Mouse (Mus musculus): ENCODE data around the gene Gga2. TPM values are rescaled to one million over a fixed set of nuclear protein-coding genes. Genes with fewer than 3 reads are reported as not detected.

Gene Gga2
- polyA plus RNA-seq (2014; fragmentation: Nextera tagmentation; extraction: Ambion mirVana), result 75.8 and 86.4 TPM in 2 replicates

DNA sequence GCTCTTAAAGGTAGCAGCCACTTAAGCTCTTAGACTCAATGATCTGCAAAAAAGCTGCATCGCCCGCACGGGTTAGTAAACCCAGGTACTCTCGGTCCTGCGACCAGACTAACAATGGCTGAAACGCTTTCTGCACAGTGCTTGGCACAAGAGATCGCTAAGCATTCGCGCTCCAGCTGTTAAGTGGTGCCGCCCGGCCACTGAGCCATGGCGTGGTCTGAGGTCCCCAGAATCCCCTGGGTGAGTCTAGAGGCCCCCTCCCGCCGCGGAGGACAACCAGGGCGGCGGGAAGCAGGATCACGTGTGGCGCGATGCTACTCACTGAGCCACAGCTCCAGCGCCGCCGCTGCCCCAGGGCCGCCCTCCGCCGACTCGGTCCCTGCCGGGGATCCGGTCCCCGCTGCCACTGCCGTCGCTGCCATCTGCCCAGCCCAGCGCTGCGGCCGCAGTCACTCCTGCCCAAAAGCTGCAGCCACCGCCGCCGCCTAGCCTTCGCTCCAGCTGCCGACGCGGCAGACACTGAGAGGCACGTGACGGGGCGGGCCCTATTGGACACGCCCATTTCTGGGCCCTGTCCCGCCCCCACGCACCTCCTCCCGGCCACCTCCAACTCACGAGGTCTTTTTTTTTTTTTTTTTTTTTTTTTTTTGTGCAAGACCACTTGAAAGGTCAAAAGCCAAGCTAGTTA is at the start of gene Gga2:
Gene Gga2 (minus strand): TSS at position 556 of the 688 bp plus-strand sequence.
- DNase-seq (ENCODE audit: low spot score), result peak; percentile 93
- ATAC-seq (ENCODE audit: low read depth), result peak; percentile 92
- H3K27ac ChIP-seq (replicated peaks; ENCODE audit: low read depth, low read length), result peak within 1 kb of the TSS; percentile 81

GRCm38 (mm10) chr7:122067517-122068381 is 46.7 kb upstream of the Gga2 start:
- Histone ChIP-seq H3K4me2 (ENCODE audit: low read depth, low read length) (peak overlapping the region; percentile 69), H3K4me1 (ENCODE audit: control insufficient read depth, insufficient read depth, low read length) (peaks cover 19% of the 10 kb centered on the region), H3K27me3 (replicated peaks; ENCODE audit: control insufficient read depth, insufficient read depth, low read length) (no peaks in the 10 kb centered on the region), H3K9me3 (ENCODE audit: control insufficient read depth, low read length) (no peaks in the 10 kb centered on the region), H3K27ac (replicated peaks; ENCODE audit: low read depth, low read length) (peak overlapping the region; percentile 93), H3K4me3 (ENCODE audit: low read depth, low read length) (peak overlapping the region; percentile 100), H3K9ac (ENCODE audit: low read depth, low read length) (peak overlapping the region; percentile 97), H3K36me3 (ENCODE audit: control insufficient read depth, insufficient read depth, low read length) (peaks cover 41% of the 10 kb centered on the region)
- ATAC-seq (ENCODE audit: low read depth), result no peak; the same call in none of the 2 replicates
- no peak for DNase-seq (ENCODE audit: low spot score)
- WGBS, result 3% methylated on average over 19 of the region's 58 CpGs

More for the DNA sequence above, at the start of gene Gga2:
- H3K4me2 ChIP-seq (ENCODE audit: low read depth, low read length), result peak within 1 kb of the TSS; percentile 84
- H3K4me3 ChIP-seq (ENCODE audit: low read depth, low read length), result peak within 1 kb of the TSS; percentile 82
- peaks cover 10% of the 10 kb centered on the region for H3K4me1 ChIP-seq (ENCODE audit: control insufficient read depth, insufficient read depth, low read length)
- no peaks in the 10 kb centered on the region for H3K36me3 ChIP-seq (ENCODE audit: control insufficient read depth, insufficient read depth, low read length)
- no peaks in the 10 kb centered on the region for H3K27me3 ChIP-seq (replicated peaks; ENCODE audit: control insufficient read depth, insufficient read depth, low read length)
- 0% methylated on average over 32 of the region's 50 CpGs for WGBS
- H3K9ac ChIP-seq (ENCODE audit: low read depth, low read length), result peak within 1 kb of the TSS; percentile 85
- H3K9me3 ChIP-seq (ENCODE audit: control insufficient read depth, low read length), result no peaks in the 10 kb centered on the region

DNA sequence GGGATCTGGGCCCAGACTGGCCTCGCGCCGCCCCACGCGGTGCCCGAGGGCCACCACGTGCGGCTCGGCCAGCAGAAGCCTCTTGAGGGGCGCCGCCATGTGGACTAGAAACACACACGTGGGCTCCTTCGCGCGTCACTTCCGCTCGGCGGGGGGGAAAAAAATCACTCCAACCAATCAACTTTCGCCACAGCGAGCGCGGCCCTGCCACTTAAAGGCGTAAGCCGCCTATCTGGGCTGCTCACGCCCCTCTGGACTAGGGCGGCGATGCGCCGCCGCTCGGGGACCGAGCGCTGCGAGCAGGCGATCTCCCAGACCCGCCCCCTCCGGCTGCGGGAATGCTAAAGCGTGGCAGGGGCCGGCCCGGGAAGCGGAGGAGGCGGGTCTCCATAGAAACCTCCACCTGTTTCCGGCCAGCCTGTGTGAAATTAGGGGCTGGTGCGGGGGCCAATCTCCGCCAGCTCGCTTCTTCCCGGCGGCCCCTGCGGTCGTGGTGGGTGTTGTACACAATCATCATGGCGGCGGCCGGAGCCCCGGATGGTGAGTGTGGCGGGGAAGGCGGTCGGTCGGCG is 46.0 kb upstream of the Gga2 start, which contains the start of the genes Ubfd1 and Ears2:
Gene Ubfd1 (plus strand): TSS at position 231 of the 572 bp plus-strand sequence.
Gene Ears2 (minus strand): TSS at position 319 of the 572 bp plus-strand sequence.
- Histone ChIP-seq H3K27me3 (replicated peaks; ENCODE audit: control insufficient read depth, insufficient read depth, low read length) (no peaks in the 10 kb centered on the region), H3K9me3 (ENCODE audit: control insufficient read depth, low read length) (no peaks in the 10 kb centered on the region), H3K4me2 (ENCODE audit: low read depth, low read length) (peak within 1 kb of the TSS; percentile 69), H3K4me1 (ENCODE audit: control insufficient read depth, insufficient read depth, low read length) (peaks cover 19% of the 10 kb centered on the region), H3K4me3 (ENCODE audit: low read depth, low read length) (peak within 1 kb of the TSS; percentile 100), H3K9ac (ENCODE audit: low read depth, low read length) (peak within 1 kb of the TSS; percentile 97), H3K36me3 (ENCODE audit: control insufficient read depth, insufficient read depth, low read length) (peaks cover 39% of the 10 kb centered on the region), H3K27ac (replicated peaks; ENCODE audit: low read depth, low read length) (peak within 1 kb of the TSS; percentile 93)
- peak; percentile 99 for ATAC-seq (ENCODE audit: low read depth)
- DNase-seq (ENCODE audit: low spot score), result peak; percentile 99
- under 1% methylated on average over 48 of the region's 60 CpGs for WGBS

- Histone ChIP-seq H3K27ac (replicated peaks; ENCODE audit: low read depth, low read length) (peak overlapping the region; percentile 93), H3K4me2 (ENCODE audit: low read depth, low read length) (peak overlapping the region; percentile 69), H3K9me3 (ENCODE audit: control insufficient read depth, low read length) (no peaks in the 10 kb centered on the region), H3K36me3 (ENCODE audit: control insufficient read depth, insufficient read depth, low read length) (peaks cover 38% of the 10 kb centered on the region), H3K27me3 (replicated peaks; ENCODE audit: control insufficient read depth, insufficient read depth, low read length) (no peaks in the 10 kb centered on the region), H3K4me3 (ENCODE audit: low read depth, low read length) (peak overlapping the region; percentile 100), H3K4me1 (ENCODE audit: control insufficient read depth, insufficient read depth, low read length) (peaks cover 19% of the 10 kb centered on the region), H3K9ac (ENCODE audit: low read depth, low read length) (peak overlapping the region; percentile 97)
- DNase-seq (ENCODE audit: low spot score), result no peak
- WGBS, result 16% methylated on average over 31 of the region's 31 CpGs
- peak; percentile 53; the same call in 1 of the 2 replicates for ATAC-seq (ENCODE audit: low read depth)
Measured at GRCm38 (mm10) chr7:122066102-122066944, 45.3 kb upstream of the Gga2 start.

DNA sequence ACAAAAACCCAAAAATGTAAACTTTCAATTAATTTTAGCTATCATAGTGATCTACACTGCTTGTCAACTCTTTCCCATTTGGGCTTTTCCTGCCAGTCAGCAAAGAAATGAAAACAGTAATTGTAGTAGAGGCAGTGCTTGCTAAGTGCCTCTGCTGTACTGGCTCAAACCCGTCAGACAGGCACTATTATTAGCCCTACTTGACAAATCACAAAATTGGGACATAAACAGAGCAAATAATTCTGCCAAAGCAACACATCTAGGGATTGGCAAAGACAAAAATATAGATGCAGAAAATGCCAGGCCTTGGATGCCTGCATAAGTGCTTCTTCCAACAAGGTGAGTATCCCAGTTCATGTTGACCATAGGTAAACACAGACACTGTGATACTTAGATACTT is 44.6 kb upstream of the Gga2 start:
- 62% methylated on average over 1 of the region's 1 CpGs for WGBS

DNA sequence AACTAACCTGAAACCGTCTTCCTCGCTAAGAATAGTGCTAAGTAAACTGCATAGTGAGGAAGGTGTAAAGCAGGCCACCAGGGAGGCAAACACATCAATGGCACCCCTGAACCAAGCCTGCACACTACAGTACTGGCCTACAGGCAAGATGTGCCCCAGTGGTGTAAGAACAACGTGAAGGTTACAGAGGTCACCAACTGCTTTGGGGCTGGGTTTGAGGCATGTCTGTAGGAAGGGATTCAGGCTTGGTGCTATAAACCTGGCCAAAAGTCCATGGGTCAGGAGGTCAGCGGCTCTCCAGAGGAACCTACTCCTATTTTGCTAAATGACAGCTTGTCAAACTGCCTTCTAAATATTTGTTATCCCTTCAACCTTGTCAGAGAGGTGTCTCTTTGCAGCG is 35.6 kb upstream of the Gga2 start:
- Histone ChIP-seq H3K27me3 (replicated peaks; ENCODE audit: control insufficient read depth, insufficient read depth, low read length) (no peaks in the 10 kb centered on the region), H3K4me3 (ENCODE audit: low read depth, low read length) (no peak overlapping the region), H3K36me3 (ENCODE audit: control insufficient read depth, insufficient read depth, low read length) (peaks cover 55% of the 10 kb centered on the region), H3K9me3 (ENCODE audit: control insufficient read depth, low read length) (no peaks in the 10 kb centered on the region), H3K4me1 (ENCODE audit: control insufficient read depth, insufficient read depth, low read length) (no peaks in the 10 kb centered on the region), H3K4me2 (ENCODE audit: low read depth, low read length) (no peak overlapping the region), H3K27ac (replicated peaks; ENCODE audit: low read depth, low read length) (no peak overlapping the region), H3K9ac (ENCODE audit: low read depth, low read length) (no peak overlapping the region)
- 85% methylated on average over 5 of the region's 5 CpGs for WGBS
- no peak for DNase-seq (ENCODE audit: low spot score)
- ATAC-seq (ENCODE audit: low read depth), result no peak

More for the DNA sequence above, 44.6 kb upstream of the Gga2 start:
- Histone ChIP-seq H3K27me3 (replicated peaks; ENCODE audit: control insufficient read depth, insufficient read depth, low read length) (no peaks in the 10 kb centered on the region), H3K27ac (replicated peaks; ENCODE audit: low read depth, low read length) (no peak overlapping the region), H3K9ac (ENCODE audit: low read depth, low read length) (peak overlapping the region; percentile 97; the same call in 1 of the 2 replicates), H3K4me3 (ENCODE audit: low read depth, low read length) (peak overlapping the region; percentile 100), H3K4me2 (ENCODE audit: low read depth, low read length) (peak overlapping the region; percentile 69), H3K4me1 (ENCODE audit: control insufficient read depth, insufficient read depth, low read length) (peaks cover 19% of the 10 kb centered on the region), H3K36me3 (ENCODE audit: control insufficient read depth, insufficient read depth, low read length) (peaks cover 37% of the 10 kb centered on the region), H3K9me3 (ENCODE audit: control insufficient read depth, low read length) (no peaks in the 10 kb centered on the region)
- no peak for ATAC-seq (ENCODE audit: low read depth)
- DNase-seq (ENCODE audit: low spot score), result no peak

DNA sequence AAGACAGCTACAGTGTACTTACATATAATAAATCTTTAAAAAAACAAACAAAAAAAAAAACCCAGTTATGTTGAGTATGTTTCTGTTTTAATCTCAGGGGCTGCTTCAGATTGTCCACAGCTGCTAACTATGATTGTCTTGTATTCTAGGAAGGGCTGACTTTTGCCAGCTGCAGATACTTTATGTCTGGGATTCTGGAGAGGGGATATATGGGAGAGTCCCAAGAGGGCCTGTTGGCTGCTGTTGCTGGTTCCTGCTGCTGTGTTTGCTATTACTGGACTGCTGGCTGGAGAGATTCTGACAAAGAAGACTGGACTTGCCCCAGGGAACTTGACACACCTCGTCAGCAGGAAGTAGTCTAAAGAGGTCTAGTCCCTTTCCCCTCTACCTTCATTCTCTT is 29.8 kb upstream of the Gga2 start:
- WGBS, result 69% methylated on average over 1 of the region's 1 CpGs

More for the DNA sequence above, 29.8 kb upstream of the Gga2 start:
- no peak for ATAC-seq (ENCODE audit: low read depth)
- H3K27ac ChIP-seq (replicated peaks; ENCODE audit: low read depth, low read length), result no peak overlapping the region
- H3K9me3 ChIP-seq (ENCODE audit: control insufficient read depth, low read length), result no peaks in the 10 kb centered on the region
- no peak overlapping the region for H3K4me2 ChIP-seq (ENCODE audit: low read depth, low read length)
- H3K27me3 ChIP-seq (replicated peaks; ENCODE audit: control insufficient read depth, insufficient read depth, low read length), result no peaks in the 10 kb centered on the region
- DNase-seq (ENCODE audit: low spot score), result no peak
- H3K4me3 ChIP-seq (ENCODE audit: low read depth, low read length), result no peak overlapping the region
- H3K9ac ChIP-seq (ENCODE audit: low read depth, low read length), result no peak overlapping the region
- no peaks in the 10 kb centered on the region for H3K4me1 ChIP-seq (ENCODE audit: control insufficient read depth, insufficient read depth, low read length)
- H3K36me3 ChIP-seq (ENCODE audit: control insufficient read depth, insufficient read depth, low read length), result peaks cover 59% of the 10 kb centered on the region

All from embryonic facial prominence, embryonic 14.5 days (tissue).